ENCODE assay signal across 8 mouse cellular contexts in the genomic region with DNA sequence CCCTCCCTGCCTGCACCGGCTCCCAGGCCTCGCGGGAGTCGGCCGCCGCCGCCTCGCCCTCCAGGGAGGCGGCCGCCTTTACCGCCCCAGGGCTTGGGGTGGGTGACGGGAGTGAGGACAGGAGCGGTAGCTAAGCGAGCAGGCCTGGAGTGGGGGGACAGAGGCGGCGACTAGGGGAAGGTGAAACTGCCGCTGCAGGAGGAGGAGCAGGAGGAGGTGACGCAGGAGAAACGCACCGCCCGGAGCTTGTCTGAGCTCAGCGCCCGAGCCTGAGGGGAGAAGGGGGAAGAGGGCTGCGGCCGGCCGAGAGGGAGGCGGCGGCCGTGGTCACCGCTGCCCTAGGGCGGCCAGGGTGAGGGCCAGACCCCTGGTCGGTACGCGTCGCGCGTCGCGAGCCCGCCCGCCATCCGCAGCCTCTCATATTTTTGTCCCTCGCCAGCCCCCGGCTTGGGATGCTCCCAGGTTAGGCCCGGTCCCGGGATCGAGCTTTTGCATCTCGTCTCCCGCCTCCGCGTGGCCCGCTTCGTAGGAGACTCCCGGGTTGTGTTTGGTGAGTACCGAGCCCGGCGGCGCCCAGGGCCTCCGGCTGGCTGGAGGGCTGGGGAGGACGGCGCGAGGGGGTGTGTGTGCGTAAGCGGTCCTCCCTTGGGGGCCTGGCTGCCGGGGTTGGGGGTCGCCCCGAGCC. TPM values are rescaled to one million over a fixed set of nuclear protein-coding genes. Genes with fewer than 3 reads are reported as not detected.
DNase-seq lines count a peak whose midpoint lies in the region; ATAC-seq lines count a peak whose summit lies in the region.

No protein-coding gene starts in this region.

- ATAC-seq in inflammation-experienced regulatory T-cells, adult 6 months = peak; percentile 57
- ATAC-seq in megakaryocyte progenitor cell, adult 5-6 weeks (replicated peaks; ENCODE audit: poor library complexity) = peak; percentile 46

- DNase-seq in ZHBTc4 (ENCODE audit: low read depth, low spot score) = peak; percentile 61
- DNase-seq in cerebellum, postnatal 4 days (ENCODE audit: low spot score in 2 of 2) = peak; percentile 21 to 44
- peak; percentile 45 for DNase-seq in gastrocnemius, postnatal 10 days
- DNase-seq in left cerebral cortex, postnatal 10 days (ENCODE audit: extremely low spot score in 1 of 2, low spot score in 2 of 2) = peak; percentile 24 to 82
- DNase-seq in right cerebral cortex, postnatal 14 days = peak; percentile 50
- peak; percentile 59 to 60 for DNase-seq in urinary bladder, postnatal 36 days (ENCODE audit: low spot score in 2 of 2)

- intact Hi-C loops in left cerebral cortex, postnatal 10 days (cut with DNase I) = loop anchor here (5.0 kb wide), 1 partner anchor 195 kb away; no protein-coding TSS in a partner anchor

RNA-seq across cellular contexts. Expression of gene Usp9x, which starts 0.6 kb away (rescaled TPM):
- 100 to 1,000 TPM; 147 to 155 TPM for total RNA-seq in gastrocnemius, postnatal 10 days (2021)
- 10 to 100 TPM; 27.7 to 35.2 (median 34.4) TPM for polyA plus RNA-seq in inflammation-experienced regulatory T-cells, adult 6 months (2017; shearing (Covaris generic))
- 100 to 1,000 TPM; 279 to 291 TPM for total RNA-seq in left cerebral cortex, postnatal 10 days (2021)
- 133 and 134 TPM in 2 replicates for total RNA-seq in megakaryocyte progenitor cell, adult 5-6 weeks (2015)
- total RNA-seq in megakaryocyte progenitor cell, adult 5-6 weeks (2017) = 107 and 135 TPM in 2 replicates

Comparison
In these comparisons a context has a peak if more than half of its experiments do, and no peak if none do; other contexts are left out.
1. Peak in every context shown above with its lines: DNase-seq and ATAC-seq.